Mouse (Mus musculus) heart, postnatal 0 days (tissue): Measurements from ENCODE around the gene Trim2.

Experiments
- CTCF ChIP-seq: IDR thresholded peaks from 2 replicates; pipeline ENCODE4 v1.5.1; 2016; ENCODE audit warnings: antibody characterized with exemption, control low read depth, low read depth
- EP300 ChIP-seq: IDR thresholded peaks from 2 replicates; pipeline ENCODE4 v1.6.1; 2016; ENCODE audit warnings: antibody characterized with exemption, low read depth

- TF ChIP-seq EP300 (no peak), CTCF (no peak)
These were observed 115.4 kb downstream of the Trim2 start for GRCm38 (mm10) chr3:84191141-84191881.
